ENCODE assay signal across 9 mouse cellular contexts in genomic region chr3:65861471-65861881, GRCm38 (mm10).
DNase-seq lines count a peak whose midpoint lies in the region; ATAC-seq and TF ChIP-seq lines count a peak whose summit lies in the region.
"Had no signal": no experiment of that assay in that cellular context is flagged by ENCODE, and none has a peak within 500 bp of the region (broad histone marks: within the 10 kb centered on the region; RNA-seq: fewer than 3 reads in every experiment).

No protein-coding gene starts in this region.

- peak overlapping the region; percentile 16; the same call in 1 of the 2 replicates for H3K4me3 ChIP-seq in hindbrain, embryonic 10.5 days
- no peak overlapping the region for H3K4me3 ChIP-seq in limb, embryonic 14.5 days (replicated peaks; ENCODE audit: low read length)
- H3K4me3 ChIP-seq: embryonic facial prominence, embryonic 15.5 days had no signal

- peaks cover 79% of the 10 kb centered on the region for H3K4me1 ChIP-seq in hindbrain, embryonic 10.5 days (replicated peaks)
- H3K4me1 ChIP-seq in limb, embryonic 14.5 days (ENCODE audit: control insufficient read depth, insufficient read depth, low read length): peaks cover 7% of the 10 kb centered on the region

- ATAC-seq in limb, embryonic 14.5 days (ENCODE audit: low FRiP score, low read depth): no peak
- no peak for ATAC-seq in activated CD4-positive, CD25-positive, alpha-beta regulatory T cell, adult 4 months
- no peak for ATAC-seq in CD4-positive, CD25-positive, alpha-beta regulatory T cell, adult 4 months

- peaks cover 32% of the 10 kb centered on the region for H3K27me3 ChIP-seq in hindbrain, embryonic 10.5 days (ENCODE audit: insufficient read depth, poor library complexity, severe bottlenecking)
- no peaks in the 10 kb centered on the region for H3K27me3 ChIP-seq in limb, embryonic 14.5 days (ENCODE audit: control insufficient read depth, insufficient read depth, low read length)

- DNase-seq in layer of hippocampus, postnatal 10 days (ENCODE audit: low spot score in 2 of 2): peak; percentile 36 to 42
- DNase-seq in layer of hippocampus, adult 18-20 months (ENCODE audit: low spot score in 2 of 2): no peak
- DNase-seq in brain, embryonic 14.5 days (ENCODE audit: low read depth): peak; percentile 75
- DNase-seq in hindbrain, embryonic 10.5 days (ENCODE audit: low spot score): peak; percentile 85
- peak; percentile 60 for DNase-seq in limb, embryonic 14.5 days (ENCODE audit: low spot score)
- no peak for DNase-seq in layer of hippocampus, adult 9-11 months

- no peak for TF ChIP-seq POLR2A in brain, embryonic 14.5 days (IDR thresholded peaks at IDR 0.05; ENCODE audit: borderline replicate concordance, extremely low read depth, insufficient read depth, insufficient read length, poor library complexity, severe bottlenecking)
- TF ChIP-seq POLR2A in limb, embryonic 14.5 days (IDR thresholded peaks at IDR 0.05; ENCODE audit: borderline replicate concordance, extremely low read depth, insufficient read depth, insufficient read length): no peak

- H3K9ac ChIP-seq in limb, embryonic 14.5 days (ENCODE audit: low read depth, low read length, severe bottlenecking): no peak overlapping the region
- H3K9ac ChIP-seq: embryonic facial prominence, embryonic 15.5 days had no signal

- H3K4me2 ChIP-seq in limb, embryonic 14.5 days (replicated peaks; ENCODE audit: low read depth, low read length, severe bottlenecking): no peak overlapping the region
- H3K4me2 ChIP-seq: embryonic facial prominence, embryonic 15.5 days had no signal

- H3K36me3 ChIP-seq in hindbrain, embryonic 10.5 days: no peaks in the 10 kb centered on the region
- no peaks in the 10 kb centered on the region for H3K36me3 ChIP-seq in limb, embryonic 14.5 days (ENCODE audit: control insufficient read depth, insufficient read depth, low read length)
- H3K36me3 ChIP-seq: embryonic facial prominence, embryonic 15.5 days had no signal

- peaks cover 7% of the 10 kb centered on the region for H3K9me3 ChIP-seq in hindbrain, embryonic 10.5 days
- H3K9me3 ChIP-seq in limb, embryonic 14.5 days (ENCODE audit: control insufficient read depth, low read length): no peaks in the 10 kb centered on the region
- H3K9me3 ChIP-seq: embryonic facial prominence, embryonic 15.5 days had no signal

- H3K27ac ChIP-seq in hindbrain, embryonic 10.5 days: peak overlapping the region; percentile 72
- no peak overlapping the region for H3K27ac ChIP-seq in limb, embryonic 14.5 days (replicated peaks; ENCODE audit: low read depth, low read length)
- H3K27ac ChIP-seq: embryonic facial prominence, embryonic 15.5 days had no signal

- WGBS in hindbrain, embryonic 10.5 days: under 1% methylated on average over 6 of the region's 6 CpGs
- WGBS in limb, embryonic 14.5 days: 27% methylated on average over 6 of the region's 6 CpGs

- TF ChIP-seq CTCF in brain, embryonic 14.5 days (IDR thresholded peaks at IDR 0.05; ENCODE audit: borderline replicate concordance, extremely low read depth, insufficient read depth, insufficient read length): no peak

Comparison
In these comparisons a context has a peak if more than half of its experiments do, and no peak if none do; other contexts are left out.
1. DNase-seq: peak in layer of hippocampus, postnatal 10 days (2 of 2), brain, embryonic 14.5 days (single experiment), hindbrain, embryonic 10.5 days (single experiment) and limb, embryonic 14.5 days (single experiment); none in layer of hippocampus, adult 18-20 months (0 of 2) and layer of hippocampus, adult 9-11 months (single experiment).